Mouse (Mus musculus): ENCODE results near the gene Rnf19b. TPM values are rescaled to one million over a fixed set of nuclear protein-coding genes. Genes with fewer than 3 reads are reported as not detected.

Gene Rnf19b
- polyA plus RNA-seq (2014; fragmentation: Nextera tagmentation; extraction: Ambion mirVana) = 7.4 and 8.4 TPM in 2 replicates

GRCm38 (mm10) chr4:129058207-129059092, at the start of gene Rnf19b:
TSS of gene Rnf19b (plus strand) at chr4:129058271.
- Histone ChIP-seq H3K4me3 (ENCODE audit: low read depth, low read length) (peak within 1 kb of the TSS; percentile 86), H3K4me1 (replicated peaks; ENCODE audit: control insufficient read depth, insufficient read depth, low read length) (peaks cover 15% of the 10 kb centered on the region), H3K9ac (ENCODE audit: low read length) (peak within 1 kb of the TSS; percentile 77), H3K27ac (ENCODE audit: low read depth) (peak within 1 kb of the TSS; percentile 80), H3K27me3 (replicated peaks; ENCODE audit: control insufficient read depth, insufficient read depth, low read length) (no peaks in the 10 kb centered on the region), H3K9me3 (ENCODE audit: control insufficient read depth, low read length) (no peaks in the 10 kb centered on the region; the same call in 1 of the 2 replicates), H3K36me3 (ENCODE audit: control insufficient read depth, insufficient read depth, low read length) (no peaks in the 10 kb centered on the region), H3K4me2 (ENCODE audit: low read length) (peak within 1 kb of the TSS; percentile 95)
- under 1% methylated on average over 85 of the region's 107 CpGs for WGBS
- ATAC-seq (replicated peaks; ENCODE audit: low FRiP score, low TSS enrichment, low read depth) (peak; percentile 76), DNase-seq (ENCODE audit: low spot score) (peak; percentile 80)

- 61% methylated on average over 3 of the region's 3 CpGs for WGBS
- DNase-seq (ENCODE audit: low spot score) (no peak), ATAC-seq (replicated peaks; ENCODE audit: low FRiP score, low TSS enrichment, low read depth) (no peak)
These were observed 49.4 kb upstream of the Rnf19b start for GRCm38 (mm10) chr4:129008672-129009071.

GRCm38 (mm10) chr4:129009521-129009920, 48.5 kb upstream of the Rnf19b start:
- 72% methylated on average over 5 of the region's 5 CpGs for WGBS
- no peak overlapping the region for H3K4me2 ChIP-seq (ENCODE audit: low read length)
- ATAC-seq (replicated peaks; ENCODE audit: low FRiP score, low TSS enrichment, low read depth) (no peak), DNase-seq (ENCODE audit: low spot score) (no peak)
- H3K4me3 ChIP-seq (ENCODE audit: low read depth, low read length) = no peak overlapping the region
- H3K9ac ChIP-seq (ENCODE audit: low read length) = no peak overlapping the region
- no peaks in the 10 kb centered on the region for H3K9me3 ChIP-seq (ENCODE audit: control insufficient read depth, low read length)
- H3K27ac ChIP-seq (ENCODE audit: low read depth) = no peak overlapping the region
- H3K36me3 ChIP-seq (ENCODE audit: control insufficient read depth, insufficient read depth, low read length) = peaks cover 62% of the 10 kb centered on the region
- H3K4me1 ChIP-seq (replicated peaks; ENCODE audit: control insufficient read depth, insufficient read depth, low read length) = no peaks in the 10 kb centered on the region
- no peaks in the 10 kb centered on the region for H3K27me3 ChIP-seq (replicated peaks; ENCODE audit: control insufficient read depth, insufficient read depth, low read length)

More at GRCm38 (mm10) chr4:129008672-129009071, 49.4 kb upstream of the Rnf19b start:
- Histone ChIP-seq H3K4me3 (ENCODE audit: low read depth, low read length) (no peak overlapping the region), H3K9ac (ENCODE audit: low read length) (no peak overlapping the region), H3K9me3 (ENCODE audit: control insufficient read depth, low read length) (no peaks in the 10 kb centered on the region), H3K36me3 (ENCODE audit: control insufficient read depth, insufficient read depth, low read length) (peaks cover 67% of the 10 kb centered on the region), H3K4me2 (ENCODE audit: low read length) (no peak overlapping the region), H3K4me1 (replicated peaks; ENCODE audit: control insufficient read depth, insufficient read depth, low read length) (no peaks in the 10 kb centered on the region), H3K27me3 (replicated peaks; ENCODE audit: control insufficient read depth, insufficient read depth, low read length) (no peaks in the 10 kb centered on the region), H3K27ac (ENCODE audit: low read depth) (no peak overlapping the region)

- Histone ChIP-seq H3K36me3 (ENCODE audit: control insufficient read depth, insufficient read depth, low read length) (peaks cover 48% of the 10 kb centered on the region), H3K4me3 (ENCODE audit: low read depth, low read length) (no peak overlapping the region), H3K9me3 (ENCODE audit: control insufficient read depth, low read length) (no peaks in the 10 kb centered on the region), H3K4me2 (ENCODE audit: low read length) (no peak overlapping the region), H3K4me1 (replicated peaks; ENCODE audit: control insufficient read depth, insufficient read depth, low read length) (0 out of 2 replicates have a peak, but pooled peaks cover 3% of the 10 kb centered on the region), H3K27ac (ENCODE audit: low read depth) (no peak overlapping the region), H3K9ac (ENCODE audit: low read length) (no peak overlapping the region), H3K27me3 (replicated peaks; ENCODE audit: control insufficient read depth, insufficient read depth, low read length) (no peaks in the 10 kb centered on the region)
- DNase-seq (ENCODE audit: low spot score) = no peak
- WGBS = 68% methylated on average over 15 of the region's 15 CpGs
- ATAC-seq (replicated peaks; ENCODE audit: low FRiP score, low TSS enrichment, low read depth) = no peak
These were observed 46.4 kb upstream of the Rnf19b start for GRCm38 (mm10) chr4:129011604-129012121.

GRCm38 (mm10) chr4:129013151-129013864, 44.8 kb upstream of the Rnf19b start:
- H3K9ac ChIP-seq (ENCODE audit: low read length) = no peak overlapping the region
- H3K27me3 ChIP-seq (replicated peaks; ENCODE audit: control insufficient read depth, insufficient read depth, low read length) = no peaks in the 10 kb centered on the region
- 39% methylated on average over 10 of the region's 10 CpGs for WGBS
- no peak overlapping the region for H3K4me3 ChIP-seq (ENCODE audit: low read depth, low read length)
- no peak overlapping the region for H3K27ac ChIP-seq (ENCODE audit: low read depth)
- H3K4me1 ChIP-seq (replicated peaks; ENCODE audit: control insufficient read depth, insufficient read depth, low read length) = 0 out of 2 replicates have a peak, but pooled peaks cover 3% of the 10 kb centered on the region
- DNase-seq (ENCODE audit: low spot score) (no peak), ATAC-seq (replicated peaks; ENCODE audit: low FRiP score, low TSS enrichment, low read depth) (no peak)
- no peaks in the 10 kb centered on the region for H3K9me3 ChIP-seq (ENCODE audit: control insufficient read depth, low read length)
- no peak overlapping the region for H3K4me2 ChIP-seq (ENCODE audit: low read length)
- peaks cover 32% of the 10 kb centered on the region for H3K36me3 ChIP-seq (ENCODE audit: control insufficient read depth, insufficient read depth, low read length)

GRCm38 (mm10) chr4:129016329-129016728, 41.7 kb upstream of the Rnf19b start:
- Histone ChIP-seq H3K4me1 (replicated peaks; ENCODE audit: control insufficient read depth, insufficient read depth, low read length) (peaks cover 7% of the 10 kb centered on the region; the same call in 1 of the 2 replicates), H3K9ac (ENCODE audit: low read length) (no peak overlapping the region), H3K4me3 (ENCODE audit: low read depth, low read length) (no peak overlapping the region), H3K36me3 (ENCODE audit: control insufficient read depth, insufficient read depth, low read length) (0 out of 2 replicates have a peak, but pooled peaks cover 2% of the 10 kb centered on the region), H3K4me2 (ENCODE audit: low read length) (0 out of 2 replicates have a peak overlapping the region, but pooled peaks have one; percentile 8), H3K27ac (ENCODE audit: low read depth) (no peak overlapping the region), H3K27me3 (replicated peaks; ENCODE audit: control insufficient read depth, insufficient read depth, low read length) (no peaks in the 10 kb centered on the region), H3K9me3 (ENCODE audit: control insufficient read depth, low read length) (no peaks in the 10 kb centered on the region)
- 17% methylated on average over 4 of the region's 4 CpGs for WGBS
- DNase-seq (ENCODE audit: low spot score) (no peak), ATAC-seq (replicated peaks; ENCODE audit: low FRiP score, low TSS enrichment, low read depth) (no peak)

GRCm38 (mm10) chr4:129017150-129017549, 40.9 kb upstream of the Rnf19b start:
- no peak for DNase-seq (ENCODE audit: low spot score)
- no peak overlapping the region for H3K27ac ChIP-seq (ENCODE audit: low read depth)
- peaks cover 7% of the 10 kb centered on the region; the same call in 1 of the 2 replicates for H3K4me1 ChIP-seq (replicated peaks; ENCODE audit: control insufficient read depth, insufficient read depth, low read length)
- no peaks in the 10 kb centered on the region for H3K36me3 ChIP-seq (ENCODE audit: control insufficient read depth, insufficient read depth, low read length)
- no peak overlapping the region for H3K9ac ChIP-seq (ENCODE audit: low read length)
- no peak overlapping the region for H3K4me2 ChIP-seq (ENCODE audit: low read length)
- H3K27me3 ChIP-seq (replicated peaks; ENCODE audit: control insufficient read depth, insufficient read depth, low read length) = no peaks in the 10 kb centered on the region
- 82% methylated on average over 10 of the region's 10 CpGs for WGBS
- no peaks in the 10 kb centered on the region for H3K9me3 ChIP-seq (ENCODE audit: control insufficient read depth, low read length)
- no peak for ATAC-seq (replicated peaks; ENCODE audit: low FRiP score, low TSS enrichment, low read depth)
- no peak overlapping the region for H3K4me3 ChIP-seq (ENCODE audit: low read depth, low read length)

GRCm38 (mm10) chr4:129018788-129019435, 39.2 kb upstream of the Rnf19b start:
- H3K4me3 ChIP-seq (ENCODE audit: low read depth, low read length) = no peak overlapping the region
- H3K36me3 ChIP-seq (ENCODE audit: control insufficient read depth, insufficient read depth, low read length) = no peaks in the 10 kb centered on the region
- peaks cover 7% of the 10 kb centered on the region; the same call in 1 of the 2 replicates for H3K4me1 ChIP-seq (replicated peaks; ENCODE audit: control insufficient read depth, insufficient read depth, low read length)
- WGBS = 83% methylated on average over 9 of the region's 9 CpGs
- H3K4me2 ChIP-seq (ENCODE audit: low read length) = no peak overlapping the region
- no peaks in the 10 kb centered on the region for H3K27me3 ChIP-seq (replicated peaks; ENCODE audit: control insufficient read depth, insufficient read depth, low read length)
- no peak overlapping the region for H3K27ac ChIP-seq (ENCODE audit: low read depth)
- DNase-seq (ENCODE audit: low spot score) (no peak), ATAC-seq (replicated peaks; ENCODE audit: low FRiP score, low TSS enrichment, low read depth) (no peak)
- no peaks in the 10 kb centered on the region for H3K9me3 ChIP-seq (ENCODE audit: control insufficient read depth, low read length)
- H3K9ac ChIP-seq (ENCODE audit: low read length) = no peak overlapping the region
